Mouse (Mus musculus) neural tube, embryonic 14.5 days (tissue): ENCODE measurements around the gene Pqlc3. TPM values are rescaled to one million over a fixed set of nuclear protein-coding genes. Genes with fewer than 3 reads are reported as not detected.

Experiments
- ATAC-seq: fragments of 200-750 bp; cut with Nextera tagmentation; 2 replicates; pipeline ENCODE4 v1.8.0; 2017; ENCODE audit warnings: low read depth, mild to moderate bottlenecking, moderate TSS enrichment, moderate library complexity
- H3K27ac ChIP-seq: fragments of 300-500 bp; sonication (generic); 2 replicates; pipeline ENCODE4 v1.5.1; 2014; ENCODE audit warnings: low read depth, mild to moderate bottlenecking, control low read depth, low read length, moderate library complexity, mixed read lengths
- H3K27me3 ChIP-seq: fragments of 300-500 bp; sonication (generic); 2 replicates; pipeline ENCODE4 v1.6.1; 2014; ENCODE audit warnings: low read length; ENCODE audit not compliant: control insufficient read depth, insufficient read depth
- H3K36me3 ChIP-seq: fragments of 300-500 bp; sonication (generic); 2 replicates; pipeline ENCODE4 v1.6.1; 2014; ENCODE audit warnings: low read length, mixed read lengths; ENCODE audit not compliant: control insufficient read depth, insufficient read depth
- H3K4me1 ChIP-seq: fragments of 300-500 bp; sonication (generic); 2 replicates; pipeline ENCODE4 v1.6.1; 2014; ENCODE audit warnings: low read length; ENCODE audit not compliant: control insufficient read depth, insufficient read depth
- H3K4me2 ChIP-seq: fragments of 300-500 bp; sonication (generic); 2 replicates; pipeline ENCODE4 v1.6.1; 2014; ENCODE audit warnings: mild to moderate bottlenecking, low read depth, low read length, control low read depth
- H3K4me3 ChIP-seq: fragments of 300-500 bp; sonication (generic); 2 replicates; pipeline ENCODE4 v1.5.1; 2014; ENCODE audit warnings: low read depth, low read length, control low read depth, mixed read lengths
- H3K9ac ChIP-seq: fragments of 300-500 bp; sonication (generic); replicated peaks from 2 replicates; pipeline ENCODE4 v1.6.1; 2014; ENCODE audit warnings: low read depth, mild to moderate bottlenecking, control low read depth, low read length, mixed read lengths
- H3K9me3 ChIP-seq: fragments of 300-500 bp; sonication (generic); 2 replicates; pipeline ENCODE4 v1.6.1; 2016; ENCODE audit warnings: low read length; ENCODE audit not compliant: control insufficient read depth
- WGBS: fragments of 180-500 bp; shearing (Covaris S2); extraction: QIAGEN DNeasy Blood & Tissue Kit; methylation state at CpG from one replicate; pipeline ENCODE4 v1.1.7; 2014; 5-methylcytosine and 5-hydroxymethylcytosine counted together
- polyA plus RNA-seq: library from polyadenylated mRNA; unstranded; fragments of >200 nt; fragmentation: Nextera tagmentation; extraction: Ambion mirVana; gene quantifications from 2 replicates; pipeline ENCODE4 v1.2.1, GENCODE M21; 2014

Gene Pqlc3
- polyA plus RNA-seq, 1 experiment from 2014 or later = 1.5 TPM

- Histone ChIP-seq H3K4me3 (no peak overlapping the region), H3K9me3 (no peaks in the 10 kb centered on the region), H3K27me3 (no peaks in the 10 kb centered on the region), H3K36me3 (peaks cover 3% of the 10 kb centered on the region; the same call in 1 of the 2 replicates), H3K4me1 (no peaks in the 10 kb centered on the region), H3K27ac (no peak overlapping the region), H3K9ac (no peak overlapping the region), H3K4me2 (no peak overlapping the region)
- WGBS = 87% methylated on average over 3 of the region's 3 CpGs
- ATAC-seq = no peak
Measured at GRCm38 (mm10) chr12:16941976-16942375, 58.2 kb downstream of the Pqlc3 start.

Other genes with a start within 250 kb of the Pqlc3 start
- 1.3 and 1.8 TPM in 2 replicates for gene Greb1, start 199.5 kb downstream of the Pqlc3 start, polyA plus RNA-seq
- 28.7 and 32.9 TPM in 2 replicates for gene E2f6, start 189.4 kb downstream of the Pqlc3 start, polyA plus RNA-seq
- 17.9 and 20.3 TPM in 2 replicates for gene Rock2, start 105.5 kb downstream of the Pqlc3 start, polyA plus RNA-seq
- 2.6 and 4.6 TPM in 2 replicates for gene 2410004P03Rik, start 11.3 kb upstream of the Pqlc3 start, polyA plus RNA-seq
- 2.1 and 2.8 TPM in 2 replicates for gene Kcnf1, start 176.5 kb upstream of the Pqlc3 start, polyA plus RNA-seq